Mouse (Mus musculus) limb, embryonic 14.5 days (tissue): ENCODE measurements around the gene Poc1a. TPM values are rescaled to one million over a fixed set of nuclear protein-coding genes. Genes with fewer than 3 reads are reported as not detected.

Experiments
- ATAC-seq: fragments of 200-750 bp; cut with Nextera tagmentation; 2 replicates; pipeline ENCODE4 v1.8.0; 2017; ENCODE audit warnings: low read depth, moderate number of reproducible peaks, moderate TSS enrichment; ENCODE audit not compliant: low FRiP score
- DNase-seq: peaks from one replicate; pipeline ENCODE4 v3.0.0-alpha.2; 2015; ENCODE audit warnings: low spot score
- H3K27ac ChIP-seq: fragments of 300-500 bp; sonication (generic); replicated peaks from 2 replicates; pipeline ENCODE4 v1.5.1; 2014; ENCODE audit warnings: low read depth, mild to moderate bottlenecking, low read length, moderate library complexity, mixed read lengths
- H3K27me3 ChIP-seq: fragments of 300-500 bp; sonication (generic); 2 replicates; pipeline ENCODE4 v1.6.1; 2014; ENCODE audit warnings: low read length, mixed read lengths; ENCODE audit not compliant: control insufficient read depth, insufficient read depth
- H3K36me3 ChIP-seq: fragments of 300-500 bp; sonication (generic); 2 replicates; pipeline ENCODE4 v1.6.1; 2014; ENCODE audit warnings: mild to moderate bottlenecking, low read length, moderate library complexity, mixed read lengths; ENCODE audit not compliant: control insufficient read depth, insufficient read depth
- H3K4me1 ChIP-seq: fragments of 300-500 bp; sonication (generic); 2 replicates; pipeline ENCODE4 v1.6.1; 2014; ENCODE audit warnings: antibody characterized with exemption, low read length, mixed read lengths; ENCODE audit not compliant: control insufficient read depth, insufficient read depth
- H3K4me2 ChIP-seq: fragments of 300-500 bp; sonication (generic); replicated peaks from 2 replicates; pipeline ENCODE4 v1.6.1; 2014; ENCODE audit warnings: low read depth, mild to moderate bottlenecking, low read length, moderate library complexity; ENCODE audit not compliant: severe bottlenecking
- H3K4me3 ChIP-seq: fragments of 300-500 bp; sonication (generic); replicated peaks from 2 replicates; pipeline ENCODE4 v1.5.1; 2014; ENCODE audit warnings: low read length
- H3K9ac ChIP-seq: fragments of 300-500 bp; sonication (generic); 2 replicates; pipeline ENCODE4 v1.6.1; 2014; ENCODE audit warnings: mild to moderate bottlenecking, low read depth, low read length, moderate library complexity; ENCODE audit not compliant: severe bottlenecking
- H3K9me3 ChIP-seq: fragments of 300-500 bp; sonication (generic); 2 replicates; pipeline ENCODE4 v1.6.1; 2016; ENCODE audit warnings: low read length; ENCODE audit not compliant: control insufficient read depth
- POLR2A ChIP-seq: fragments of 200-500 bp; IDR thresholded peaks from 2 replicates; pipeline ENCODE4 v1.8.0; 2012; ENCODE audit warnings: inconsistent platforms, mild to moderate bottlenecking, moderate library complexity, borderline replicate concordance; ENCODE audit not compliant: insufficient read depth, insufficient read length; ENCODE audit errors: extremely low read depth
- WGBS: fragments of 180-500 bp; shearing (Covaris S2); extraction: QIAGEN DNeasy Blood & Tissue Kit; methylation state at CpG from one replicate; pipeline ENCODE4 v1.1.7; 2014; 5-methylcytosine and 5-hydroxymethylcytosine counted together
- polyA plus RNA-seq, 2 experiments: library from polyadenylated mRNA; depleted of rRNA in 1 of 2; stranded (reverse) in 1 of 2; unstranded in 1 of 2; fragments of >200 nt; fragmentation: Nextera tagmentation in 1 of 2; extraction: Ambion mirVana in 1 of 2; gene quantifications; 2 replicates each; pipeline versions ENCODE4 v1.2.1 to v1.2.3; 2012 to 2014

The Poc1a gene
- polyA plus RNA-seq, 2 experiments: 20.1 to 20.2 TPM

GRCm38 (mm10) chr9:106349075-106349474 is 68.2 kb downstream of the Poc1a start:
- Histone ChIP-seq H3K27me3 (no peaks in the 10 kb centered on the region), H3K4me2 (peak overlapping the region; percentile 17; the same call in 1 of the 2 replicates), H3K36me3 (0 out of 2 replicates have a peak, but pooled peaks cover 4% of the 10 kb centered on the region), H3K4me1 (peaks cover 93% of the 10 kb centered on the region), H3K4me3 (no peak overlapping the region), H3K9ac (peak overlapping the region; percentile 25; the same call in 1 of the 2 replicates), H3K27ac (peak overlapping the region; percentile 93), H3K9me3 (no peaks in the 10 kb centered on the region)
- no peak for TF ChIP-seq POLR2A
- peak; percentile 53 for DNase-seq
- ATAC-seq: 0 out of 2 replicates have a peak, but pooled peaks have one; percentile 27
- WGBS: 32% methylated on average over 2 of the region's 2 CpGs

- H3K9ac ChIP-seq: no peak overlapping the region
- peaks cover 96% of the 10 kb centered on the region for H3K4me1 ChIP-seq
- H3K27me3 ChIP-seq: no peaks in the 10 kb centered on the region
- no peak for DNase-seq
- H3K27ac ChIP-seq: peak overlapping the region; percentile 93
- H3K4me3 ChIP-seq: no peak overlapping the region
- no peak for TF ChIP-seq POLR2A
- ATAC-seq: no peak
- no peaks in the 10 kb centered on the region for H3K9me3 ChIP-seq
- 0 out of 2 replicates have a peak, but pooled peaks cover 4% of the 10 kb centered on the region for H3K36me3 ChIP-seq
- 73% methylated on average over 5 of the region's 6 CpGs for WGBS
- H3K4me2 ChIP-seq: no peak overlapping the region
These were observed 70.3 kb downstream of the Poc1a start for GRCm38 (mm10) chr9:106351178-106351577.

GRCm38 (mm10) chr9:106353779-106354178 is 72.9 kb downstream of the Poc1a start:
- ATAC-seq (no peak), DNase-seq (no peak)
- Histone ChIP-seq H3K4me2 (no peak overlapping the region), H3K9me3 (no peaks in the 10 kb centered on the region), H3K4me1 (peaks cover 94% of the 10 kb centered on the region), H3K27ac (peak overlapping the region; percentile 95), H3K4me3 (no peak overlapping the region), H3K27me3 (no peaks in the 10 kb centered on the region), H3K9ac (no peak overlapping the region), H3K36me3 (0 out of 2 replicates have a peak, but pooled peaks cover 4% of the 10 kb centered on the region)
- WGBS: 30% methylated on average over 6 of the region's 6 CpGs
- no peak for TF ChIP-seq POLR2A

- no peak overlapping the region for H3K9ac ChIP-seq
- no peak for DNase-seq
- no peak for ATAC-seq
- 0 out of 2 replicates have a peak, but pooled peaks cover 4% of the 10 kb centered on the region for H3K36me3 ChIP-seq
- no peak for TF ChIP-seq POLR2A
- H3K27me3 ChIP-seq: no peaks in the 10 kb centered on the region
- H3K4me2 ChIP-seq: 0 out of 2 replicates have a peak overlapping the region, but pooled peaks have one; percentile 29
- no peaks in the 10 kb centered on the region for H3K9me3 ChIP-seq
- no peak overlapping the region for H3K4me3 ChIP-seq
- H3K4me1 ChIP-seq: peaks cover 91% of the 10 kb centered on the region
- peak overlapping the region; percentile 95 for H3K27ac ChIP-seq
- 71% methylated on average over 6 of the region's 6 CpGs for WGBS
These were observed 73.9 kb downstream of the Poc1a start for GRCm38 (mm10) chr9:106354810-106355209.

GRCm38 (mm10) chr9:106355217-106355974 is 74.5 kb downstream of the Poc1a start:
- Histone ChIP-seq H3K4me3 (no peak overlapping the region), H3K27ac (peak overlapping the region; percentile 95), H3K4me2 (peak overlapping the region; percentile 29), H3K36me3 (0 out of 2 replicates have a peak, but pooled peaks cover 4% of the 10 kb centered on the region), H3K27me3 (no peaks in the 10 kb centered on the region), H3K9me3 (no peaks in the 10 kb centered on the region), H3K4me1 (peaks cover 86% of the 10 kb centered on the region), H3K9ac (peak overlapping the region; percentile 13; the same call in 1 of the 2 replicates)
- ATAC-seq (peak; percentile 10), DNase-seq (no peak)
- no peak for TF ChIP-seq POLR2A
- 44% methylated on average over 10 of the region's 10 CpGs for WGBS
